Mouse (Mus musculus) embryonic facial prominence, embryonic 13.5 days (tissue): Measurements from ENCODE around the gene Iqgap2. TPM values are rescaled to one million over a fixed set of nuclear protein-coding genes. Genes with fewer than 3 reads are reported as not detected.

Experiments used
- ATAC-seq: fragments of 200-750 bp; cut with Nextera tagmentation; 2 replicates; pipeline ENCODE4 v1.8.0; 2017; ENCODE audit warnings: low read depth; ENCODE audit not compliant: insufficient number of reproducible peaks, insufficient read depth, low FRiP score, low TSS enrichment
- H3K27ac ChIP-seq: fragments of 300-500 bp; sonication (generic); 2 replicates; pipeline ENCODE4 v1.5.1; 2015; ENCODE audit warnings: moderate library complexity, mild to moderate bottlenecking, inconsistent platforms
- H3K27me3 ChIP-seq: fragments of 300-500 bp; sonication (generic); 2 replicates; pipeline ENCODE4 v1.6.1; 2015; ENCODE audit warnings: mild to moderate bottlenecking, inconsistent platforms
- H3K36me3 ChIP-seq: fragments of 300-500 bp; sonication (generic); 2 replicates; pipeline ENCODE4 v1.6.1; 2015; ENCODE audit warnings: mild to moderate bottlenecking, inconsistent platforms
- H3K4me1 ChIP-seq: fragments of 300-500 bp; sonication (generic); 2 replicates; pipeline ENCODE4 v1.6.1; 2015; ENCODE audit warnings: inconsistent platforms
- H3K4me2 ChIP-seq: fragments of 300-500 bp; sonication (generic); 2 replicates; pipeline ENCODE4 v1.6.1; 2015; ENCODE audit warnings: moderate library complexity, mild to moderate bottlenecking, inconsistent platforms
- H3K4me3 ChIP-seq: fragments of 300-500 bp; sonication (generic); 2 replicates; pipeline ENCODE4 v1.5.1; 2015; ENCODE audit warnings: mild to moderate bottlenecking, inconsistent platforms
- H3K9ac ChIP-seq: fragments of 300-500 bp; sonication (generic); 2 replicates; pipeline ENCODE4 v1.6.1; 2015; ENCODE audit warnings: mild to moderate bottlenecking, inconsistent platforms
- H3K9me3 ChIP-seq: fragments of 300-500 bp; sonication (generic); 2 replicates; pipeline ENCODE4 v1.6.1; 2016; ENCODE audit warnings: inconsistent platforms
- WGBS: fragments of 180-500 bp; shearing (Covaris S2); methylation state at CpG from one replicate; pipeline ENCODE4 v1.1.7; 2015; ENCODE audit warnings: mixed read lengths; 5-methylcytosine and 5-hydroxymethylcytosine counted together
- polyA plus RNA-seq: library from polyadenylated mRNA; unstranded; fragments of >200 nt; fragmentation: Nextera tagmentation; extraction: Ambion mirVana; gene quantifications from 2 replicates; pipeline ENCODE4 v1.2.1, GENCODE M21; 2015

The Iqgap2 gene
- polyA plus RNA-seq, 1 experiment from 2014 or later = 15.1 TPM

GRCm38 (mm10) chr13:95797530-95797929 is 94.2 kb downstream of the Iqgap2 start:
- H3K36me3 ChIP-seq = no peaks in the 10 kb centered on the region
- 95% methylated on average over 2 of the region's 2 CpGs for WGBS
- no peak for ATAC-seq
- no peak overlapping the region for H3K4me3 ChIP-seq
- H3K4me1 ChIP-seq = peaks cover 24% of the 10 kb centered on the region
- H3K9ac ChIP-seq = no peak overlapping the region
- H3K4me2 ChIP-seq = no peak overlapping the region
- H3K9me3 ChIP-seq = no peaks in the 10 kb centered on the region
- no peak overlapping the region for H3K27ac ChIP-seq
- H3K27me3 ChIP-seq = no peaks in the 10 kb centered on the region

- H3K4me1 ChIP-seq = peaks cover 16% of the 10 kb centered on the region
- H3K4me3 ChIP-seq = no peak overlapping the region
- no peak for ATAC-seq
- no peak overlapping the region for H3K27ac ChIP-seq
- H3K9me3 ChIP-seq = no peaks in the 10 kb centered on the region
- H3K4me2 ChIP-seq = no peak overlapping the region
- H3K27me3 ChIP-seq = no peaks in the 10 kb centered on the region
- 68% methylated on average over 8 of the region's 8 CpGs for WGBS
- no peak overlapping the region for H3K9ac ChIP-seq
- H3K36me3 ChIP-seq = no peaks in the 10 kb centered on the region
Observed at GRCm38 (mm10) chr13:95794346-95794745, 97.4 kb downstream of the Iqgap2 start.

- ATAC-seq = no peak
- no peaks in the 10 kb centered on the region for H3K27me3 ChIP-seq
- 69% methylated on average over 6 of the region's 6 CpGs for WGBS
- H3K4me1 ChIP-seq = peaks cover 9% of the 10 kb centered on the region
- no peak overlapping the region for H3K4me2 ChIP-seq
- no peaks in the 10 kb centered on the region for H3K9me3 ChIP-seq
- H3K9ac ChIP-seq = no peak overlapping the region
- no peak overlapping the region for H3K4me3 ChIP-seq
- H3K27ac ChIP-seq = no peak overlapping the region
- H3K36me3 ChIP-seq = no peaks in the 10 kb centered on the region
Observed at GRCm38 (mm10) chr13:95790883-95791282, 100.8 kb downstream of the Iqgap2 start.

GRCm38 (mm10) chr13:95788631-95789376 is 102.9 kb downstream of the Iqgap2 start:
- no peak for ATAC-seq
- no peak overlapping the region for H3K4me3 ChIP-seq
- H3K27ac ChIP-seq = no peak overlapping the region
- H3K4me2 ChIP-seq = no peak overlapping the region
- H3K9me3 ChIP-seq = no peaks in the 10 kb centered on the region
- H3K27me3 ChIP-seq = no peaks in the 10 kb centered on the region
- H3K4me1 ChIP-seq = peaks cover 21% of the 10 kb centered on the region
- H3K36me3 ChIP-seq = no peaks in the 10 kb centered on the region
- 69% methylated on average over 10 of the region's 10 CpGs for WGBS
- no peak overlapping the region for H3K9ac ChIP-seq

- Histone ChIP-seq H3K27ac (no peak overlapping the region), H3K36me3 (no peaks in the 10 kb centered on the region), H3K4me1 (peaks cover 42% of the 10 kb centered on the region), H3K9me3 (no peaks in the 10 kb centered on the region), H3K9ac (no peak overlapping the region), H3K4me3 (no peak overlapping the region), H3K4me2 (no peak overlapping the region), H3K27me3 (no peaks in the 10 kb centered on the region)
- ATAC-seq = no peak
- 60% methylated on average over 2 of the region's 2 CpGs for WGBS
Observed at GRCm38 (mm10) chr13:95782969-95783332, 108.8 kb downstream of the Iqgap2 start.

- Histone ChIP-seq H3K4me1 (peaks cover 44% of the 10 kb centered on the region), H3K27ac (no peak overlapping the region), H3K4me3 (no peak overlapping the region), H3K27me3 (no peaks in the 10 kb centered on the region), H3K9ac (no peak overlapping the region), H3K4me2 (no peak overlapping the region), H3K9me3 (no peaks in the 10 kb centered on the region), H3K36me3 (no peaks in the 10 kb centered on the region)
- 63% methylated on average over 15 of the region's 15 CpGs for WGBS
- ATAC-seq = no peak
Observed at GRCm38 (mm10) chr13:95782311-95782968, 109.3 kb downstream of the Iqgap2 start.

- Histone ChIP-seq H3K27me3 (no peaks in the 10 kb centered on the region), H3K4me2 (no peak overlapping the region), H3K36me3 (no peaks in the 10 kb centered on the region), H3K4me3 (no peak overlapping the region), H3K27ac (no peak overlapping the region; the same call in 1 of the 2 replicates), H3K9me3 (no peaks in the 10 kb centered on the region), H3K4me1 (peaks cover 38% of the 10 kb centered on the region), H3K9ac (no peak overlapping the region)
- no peak for ATAC-seq
- WGBS = 75% methylated on average over 7 of the region's 7 CpGs
Observed at GRCm38 (mm10) chr13:95780038-95780437, 111.7 kb downstream of the Iqgap2 start.

- no peak for ATAC-seq
- Histone ChIP-seq H3K27ac (no peak overlapping the region), H3K9ac (no peak overlapping the region), H3K4me1 (peaks cover 31% of the 10 kb centered on the region), H3K4me3 (no peak overlapping the region), H3K4me2 (peak overlapping the region; percentile 11; the same call in 1 of the 2 replicates), H3K9me3 (no peaks in the 10 kb centered on the region), H3K27me3 (no peaks in the 10 kb centered on the region), H3K36me3 (no peaks in the 10 kb centered on the region)
- 58% methylated on average over 8 of the region's 8 CpGs for WGBS
Observed at GRCm38 (mm10) chr13:95779261-95779660, 112.5 kb downstream of the Iqgap2 start.

- Histone ChIP-seq H3K9me3 (no peaks in the 10 kb centered on the region), H3K36me3 (no peaks in the 10 kb centered on the region), H3K4me2 (peak overlapping the region; percentile 11; the same call in 1 of the 2 replicates), H3K4me3 (no peak overlapping the region), H3K27ac (no peak overlapping the region; the same call in 1 of the 2 replicates), H3K4me1 (peaks cover 31% of the 10 kb centered on the region), H3K27me3 (no peaks in the 10 kb centered on the region), H3K9ac (no peak overlapping the region)
- 0 out of 2 replicates have a peak, but pooled peaks have one; percentile 45 for ATAC-seq
- WGBS = 17% methylated on average over 9 of the region's 9 CpGs
Observed at GRCm38 (mm10) chr13:95778761-95779161, 113.0 kb downstream of the Iqgap2 start.

GRCm38 (mm10) chr13:95777651-95778391 is 113.9 kb downstream of the Iqgap2 start:
- Histone ChIP-seq H3K4me3 (no peak overlapping the region), H3K36me3 (no peaks in the 10 kb centered on the region), H3K9ac (no peak overlapping the region), H3K4me2 (no peak overlapping the region), H3K4me1 (peaks cover 31% of the 10 kb centered on the region), H3K9me3 (no peaks in the 10 kb centered on the region), H3K27me3 (no peaks in the 10 kb centered on the region), H3K27ac (no peak overlapping the region)
- no peak for ATAC-seq
- 82% methylated on average over 5 of the region's 5 CpGs for WGBS

- no peaks in the 10 kb centered on the region for H3K36me3 ChIP-seq
- no peak overlapping the region for H3K4me2 ChIP-seq
- no peak overlapping the region for H3K4me3 ChIP-seq
- no peak overlapping the region for H3K27ac ChIP-seq
- peaks cover 33% of the 10 kb centered on the region for H3K4me1 ChIP-seq
- 27% methylated on average over 2 of the region's 2 CpGs for WGBS
- H3K9me3 ChIP-seq = no peaks in the 10 kb centered on the region
- H3K9ac ChIP-seq = no peak overlapping the region
- no peaks in the 10 kb centered on the region for H3K27me3 ChIP-seq
- no peak for ATAC-seq
Observed at GRCm38 (mm10) chr13:95777237-95777636, 114.5 kb downstream of the Iqgap2 start.
